8 mouse cellular contexts compared by ENCODE assay signal in genomic region chr8:123213118-123213772, GRCm38 (mm10). TPM values are rescaled to one million over a fixed set of nuclear protein-coding genes. Genes with fewer than 3 reads are reported as not detected.
DNase-seq lines count a peak whose midpoint lies in the region; ATAC-seq lines count a peak whose summit lies in the region.

No protein-coding gene starts in this region.

- H3K9ac ChIP-seq in kidney, embryonic 14.5 days (ENCODE audit: low read depth, low read length): peak overlapping the region; percentile 93
- H3K9ac ChIP-seq in embryonic facial prominence, embryonic 12.5 days: peak overlapping the region; percentile 92
- peak overlapping the region; percentile 96 for H3K9ac ChIP-seq in hindbrain, embryonic 14.5 days
- peak overlapping the region; percentile 99 for H3K9ac ChIP-seq in midbrain, embryonic 13.5 days (replicated peaks)

- peak overlapping the region; percentile 80 for H3K4me2 ChIP-seq in kidney, embryonic 14.5 days (replicated peaks; ENCODE audit: low read depth, low read length)
- H3K4me2 ChIP-seq in embryonic facial prominence, embryonic 12.5 days (replicated peaks): peak overlapping the region; percentile 94
- H3K4me2 ChIP-seq in hindbrain, embryonic 14.5 days (replicated peaks): peak overlapping the region; percentile 78
- peak overlapping the region; percentile 97 for H3K4me2 ChIP-seq in midbrain, embryonic 13.5 days (replicated peaks)

- DNase-seq in kidney, adult 9 months: no peak
- no peak for DNase-seq in hindbrain, embryonic 14.5 days (ENCODE audit: low spot score)
- DNase-seq in MN1 (ENCODE audit: low spot score): no peak
- no peak for DNase-seq in left cerebral cortex, postnatal 36 days (ENCODE audit: low spot score in 2 of 2)
- no peak for DNase-seq in cerebellum, adult 11 months

- H3K27me3 ChIP-seq in kidney, embryonic 14.5 days (ENCODE audit: control insufficient read depth, insufficient read depth, low read length): no peaks in the 10 kb centered on the region
- H3K27me3 ChIP-seq in embryonic facial prominence, embryonic 12.5 days: no peaks in the 10 kb centered on the region
- H3K27me3 ChIP-seq in hindbrain, embryonic 14.5 days (ENCODE audit: control insufficient read depth, insufficient read depth, low read length): no peaks in the 10 kb centered on the region
- H3K27me3 ChIP-seq in midbrain, embryonic 13.5 days: no peaks in the 10 kb centered on the region

- no peak overlapping the region; the same call in 1 of the 2 replicates for H3K27ac ChIP-seq in kidney, embryonic 14.5 days (ENCODE audit: low read depth, low read length)
- H3K27ac ChIP-seq in embryonic facial prominence, embryonic 12.5 days: peak overlapping the region; percentile 57
- H3K27ac ChIP-seq in hindbrain, embryonic 14.5 days: no peak overlapping the region
- H3K27ac ChIP-seq in midbrain, embryonic 13.5 days: peak overlapping the region; percentile 61

- WGBS in kidney, embryonic 14.5 days: 6% methylated on average over 22 of the region's 22 CpGs
- WGBS in embryonic facial prominence, embryonic 12.5 days: 21% methylated on average over 22 of the region's 22 CpGs
- 21% methylated on average over 22 of the region's 22 CpGs for WGBS in hindbrain, embryonic 14.5 days
- WGBS in midbrain, embryonic 13.5 days: 22% methylated on average over 22 of the region's 22 CpGs

- H3K4me3 ChIP-seq in kidney, embryonic 14.5 days (ENCODE audit: low read length): peak overlapping the region; percentile 95
- peak overlapping the region; percentile 97 for H3K4me3 ChIP-seq in embryonic facial prominence, embryonic 12.5 days
- H3K4me3 ChIP-seq in hindbrain, embryonic 14.5 days (replicated peaks; ENCODE audit: low read length): peak overlapping the region; percentile 80
- peak overlapping the region; percentile 92 for H3K4me3 ChIP-seq in midbrain, embryonic 13.5 days (replicated peaks)

- ATAC-seq in kidney, embryonic 14.5 days (ENCODE audit: low FRiP score, low TSS enrichment): peak; percentile 35; the same call in 1 of the 2 replicates
- ATAC-seq in embryonic facial prominence, embryonic 12.5 days (ENCODE audit: insufficient number of reproducible peaks, insufficient read depth, low FRiP score, low TSS enrichment): 0 out of 2 replicates have a peak, but pooled peaks have one; percentile 11
- no peak; the same call in 1 of the 2 replicates for ATAC-seq in hindbrain, embryonic 14.5 days (ENCODE audit: low FRiP score)
- no peak; the same call in 1 of the 2 replicates for ATAC-seq in midbrain, embryonic 13.5 days

- H3K9me3 ChIP-seq in kidney, embryonic 14.5 days (ENCODE audit: control insufficient read depth, low read length): no peaks in the 10 kb centered on the region
- H3K9me3 ChIP-seq in embryonic facial prominence, embryonic 12.5 days: no peaks in the 10 kb centered on the region
- no peaks in the 10 kb centered on the region for H3K9me3 ChIP-seq in hindbrain, embryonic 14.5 days (ENCODE audit: control insufficient read depth, low read length)
- H3K9me3 ChIP-seq in midbrain, embryonic 13.5 days: no peaks in the 10 kb centered on the region

- H3K36me3 ChIP-seq in kidney, embryonic 14.5 days (ENCODE audit: control insufficient read depth, insufficient read depth, low read length): peaks cover 14% of the 10 kb centered on the region
- H3K36me3 ChIP-seq in embryonic facial prominence, embryonic 12.5 days: peaks cover 16% of the 10 kb centered on the region
- peaks cover 25% of the 10 kb centered on the region for H3K36me3 ChIP-seq in hindbrain, embryonic 14.5 days (replicated peaks; ENCODE audit: control insufficient read depth, insufficient read depth)
- peaks cover 24% of the 10 kb centered on the region for H3K36me3 ChIP-seq in midbrain, embryonic 13.5 days

- H3K4me1 ChIP-seq in kidney, embryonic 14.5 days (ENCODE audit: control insufficient read depth, insufficient read depth, low read length): peaks cover 14% of the 10 kb centered on the region
- H3K4me1 ChIP-seq in embryonic facial prominence, embryonic 12.5 days: peaks cover 19% of the 10 kb centered on the region
- peaks cover 12% of the 10 kb centered on the region for H3K4me1 ChIP-seq in hindbrain, embryonic 14.5 days (replicated peaks; ENCODE audit: control insufficient read depth, insufficient read depth, low read length)
- H3K4me1 ChIP-seq in midbrain, embryonic 13.5 days (replicated peaks): peaks cover 27% of the 10 kb centered on the region

- intact Hi-C loops in left cerebral cortex, postnatal 36 days (cut with DNase I): loop anchor here (10.0 kb wide), 1 partner anchor 318 kb away; no protein-coding TSS in a partner anchor

RNA-seq across cellular contexts. Expression of gene Spata33, which starts 0.6 kb away (rescaled TPM):
- polyA plus RNA-seq in kidney, embryonic 14.5 days (2014; fragmentation: Nextera tagmentation; extraction: Ambion mirVana): 5.1 and 5.8 TPM in 2 replicates
- 5.9 and 7.0 TPM in 2 replicates for polyA plus RNA-seq in embryonic facial prominence, embryonic 12.5 days (2016; fragmentation: Nextera tagmentation; extraction: Ambion mirVana)
- 5.2 and 9.8 TPM in 2 replicates for polyA plus RNA-seq in hindbrain, embryonic 14.5 days (2014; fragmentation: Nextera tagmentation; extraction: Ambion mirVana)
- 6.5 and 7.2 TPM in 2 replicates for polyA plus RNA-seq in midbrain, embryonic 13.5 days (2015; fragmentation: Nextera tagmentation; extraction: Ambion mirVana)
- 1 to 10 TPM; 6.4 to 7.5 TPM for total RNA-seq in left cerebral cortex, postnatal 36 days (2021)

RNA-seq across cellular contexts. Expression of gene Chmp1a, which starts 0.7 kb away (rescaled TPM):
- polyA plus RNA-seq in kidney, embryonic 14.5 days (2014; fragmentation: Nextera tagmentation; extraction: Ambion mirVana): 78.5 and 85.2 TPM in 2 replicates
- polyA plus RNA-seq in embryonic facial prominence, embryonic 12.5 days (2016; fragmentation: Nextera tagmentation; extraction: Ambion mirVana): 142 and 152 TPM in 2 replicates
- 160 and 164 TPM in 2 replicates for polyA plus RNA-seq in hindbrain, embryonic 14.5 days (2014; fragmentation: Nextera tagmentation; extraction: Ambion mirVana)
- 196 and 212 TPM in 2 replicates for polyA plus RNA-seq in midbrain, embryonic 13.5 days (2015; fragmentation: Nextera tagmentation; extraction: Ambion mirVana)
- total RNA-seq in left cerebral cortex, postnatal 36 days (2021): 100 to 1,000 TPM in 1 of 2 experiments, 10 to 100 TPM in 1; 95.8 to 113 TPM

RNA-seq across cellular contexts. Expression of gene Cdk10, which starts 11.4 kb away (rescaled TPM):
- 33.5 and 36.4 TPM in 2 replicates for polyA plus RNA-seq in kidney, embryonic 14.5 days (2014; fragmentation: Nextera tagmentation; extraction: Ambion mirVana)
- polyA plus RNA-seq in embryonic facial prominence, embryonic 12.5 days (2016; fragmentation: Nextera tagmentation; extraction: Ambion mirVana): 38.5 and 40.6 TPM in 2 replicates
- polyA plus RNA-seq in hindbrain, embryonic 14.5 days (2014; fragmentation: Nextera tagmentation; extraction: Ambion mirVana): 42.9 and 44.1 TPM in 2 replicates
- 48.3 and 48.7 TPM in 2 replicates for polyA plus RNA-seq in midbrain, embryonic 13.5 days (2015; fragmentation: Nextera tagmentation; extraction: Ambion mirVana)
- 100 to 1,000 TPM in 1 of 2 experiments, 10 to 100 TPM in 1; 76.8 to 101 TPM for total RNA-seq in left cerebral cortex, postnatal 36 days (2021)

RNA-seq across cellular contexts. Expression of gene Spata2l, which starts 22.8 kb away (rescaled TPM):
- polyA plus RNA-seq in kidney, embryonic 14.5 days (2014; fragmentation: Nextera tagmentation; extraction: Ambion mirVana): 2.2 and 3.2 TPM in 2 replicates
- 2.9 and 3.3 TPM in 2 replicates for polyA plus RNA-seq in embryonic facial prominence, embryonic 12.5 days (2016; fragmentation: Nextera tagmentation; extraction: Ambion mirVana)
- 8.4 and 9.1 TPM in 2 replicates for polyA plus RNA-seq in hindbrain, embryonic 14.5 days (2014; fragmentation: Nextera tagmentation; extraction: Ambion mirVana)
- polyA plus RNA-seq in midbrain, embryonic 13.5 days (2015; fragmentation: Nextera tagmentation; extraction: Ambion mirVana): 2.7 and 2.8 TPM in 2 replicates
- total RNA-seq in left cerebral cortex, postnatal 36 days (2021): 10 to 100 TPM; 86.7 to 88.8 TPM

RNA-seq across cellular contexts. Expression of gene Dpep1, which starts 27.2 kb away (rescaled TPM):
- 0.61 and 0.99 TPM in 2 replicates for polyA plus RNA-seq in kidney, embryonic 14.5 days (2014; fragmentation: Nextera tagmentation; extraction: Ambion mirVana)
- polyA plus RNA-seq in embryonic facial prominence, embryonic 12.5 days (2016; fragmentation: Nextera tagmentation; extraction: Ambion mirVana): 1.6 and 2.3 TPM in 2 replicates
- 0.25 and 0.34 TPM in 2 replicates for polyA plus RNA-seq in hindbrain, embryonic 14.5 days (2014; fragmentation: Nextera tagmentation; extraction: Ambion mirVana)
- not detected in 2 replicates for polyA plus RNA-seq in midbrain, embryonic 13.5 days (2015; fragmentation: Nextera tagmentation; extraction: Ambion mirVana)
- total RNA-seq in left cerebral cortex, postnatal 36 days (2021): not detected

Comparison
In these comparisons a context has a peak if more than half of its experiments do, and no peak if none do; other contexts are left out.
1. ATAC-seq: peak in kidney, embryonic 14.5 days (single experiment) and embryonic facial prominence, embryonic 12.5 days (single experiment); none in hindbrain, embryonic 14.5 days (single experiment) and midbrain, embryonic 13.5 days (single experiment).
2. H3K27ac ChIP-seq: peak in embryonic facial prominence, embryonic 12.5 days (single experiment) and midbrain, embryonic 13.5 days (single experiment); none in kidney, embryonic 14.5 days (single experiment) and hindbrain, embryonic 14.5 days (single experiment).
3. Peak in every context shown above with its lines, with median percentiles within 50 percentile points of each other: H3K4me2 ChIP-seq, H3K4me3 ChIP-seq and H3K9ac ChIP-seq.